Mouse (Mus musculus): ENCODE data around the gene Ccdc130.

The Ccdc130 gene

GRCm38 (mm10) chr8:84269950-84270773, at the start of gene Ccdc130:
Gene Ccdc130, minus strand, starts transcription at chr8:84270380.
- DNase-seq = peak; percentile 100

GRCm38 (mm10) chr8:84308376-84308775, 38.2 kb upstream of the Ccdc130 start:
- DNase-seq = no peak

- no peak for DNase-seq
These were observed 33.8 kb upstream of the Ccdc130 start for GRCm38 (mm10) chr8:84303951-84304350.

- no peak for DNase-seq
These were observed 27.0 kb upstream of the Ccdc130 start for GRCm38 (mm10) chr8:84297029-84297785.

- DNase-seq = peak; percentile 85 to 88
These were observed 21.5 kb upstream of the Ccdc130 start for GRCm38 (mm10) chr8:84291688-84292087.

- DNase-seq = peak; percentile 83
These were observed 20.9 kb upstream of the Ccdc130 start for GRCm38 (mm10) chr8:84291086-84291485.

GRCm38 (mm10) chr8:84288892-84289291, 18.7 kb upstream of the Ccdc130 start:
- peak; percentile 69 to 76 for DNase-seq

- DNase-seq = peak; percentile 63 to 68
These were observed 15.5 kb upstream of the Ccdc130 start for GRCm38 (mm10) chr8:84285665-84286064.

GRCm38 (mm10) chr8:84284608-84285063, 14.5 kb upstream of the Ccdc130 start:
- DNase-seq = no peak

- no peak for DNase-seq
These were observed 10.6 kb upstream of the Ccdc130 start for GRCm38 (mm10) chr8:84280777-84281176.

- no peak for DNase-seq
These were observed 6.3 kb upstream of the Ccdc130 start for GRCm38 (mm10) chr8:84276447-84276846.

GRCm38 (mm10) chr8:84273968-84274367, 3.8 kb upstream of the Ccdc130 start:
- no peak for DNase-seq

GRCm38 (mm10) chr8:84272302-84272701, 2.1 kb upstream of the Ccdc130 start:
- no peak for DNase-seq

- no peak for DNase-seq
These were observed 9.1 kb downstream of the Ccdc130 start for GRCm38 (mm10) chr8:84261098-84261497.

GRCm38 (mm10) chr8:84256822-84257610, 13.2 kb downstream of the Ccdc130 start, which contains the start of gene Mri1:
Gene Mri1, minus strand, starts transcription at chr8:84257326.
- DNase-seq = peak; percentile 89 to 92

- DNase-seq = no peak
These were observed 13.7 kb downstream of the Ccdc130 start for GRCm38 (mm10) chr8:84256458-84256821.

GRCm38 (mm10) chr8:84255858-84256257, 14.3 kb downstream of the Ccdc130 start:
- no peak for DNase-seq

GRCm38 (mm10) chr8:84249257-84250170, 20.7 kb downstream of the Ccdc130 start, which contains the start of gene D8Ertd738e:
Gene D8Ertd738e, minus strand, starts transcription at chr8:84249719.
- DNase-seq = peak; percentile 89 to 91

- DNase-seq = peak; percentile 63 to 73
These were observed 28.4 kb downstream of the Ccdc130 start for GRCm38 (mm10) chr8:84241821-84242220.

- no peak for DNase-seq
These were observed 29.0 kb downstream of the Ccdc130 start for GRCm38 (mm10) chr8:84241167-84241566.

- DNase-seq = peak; percentile 25 to 31
These were observed 32.5 kb downstream of the Ccdc130 start for GRCm38 (mm10) chr8:84237542-84238229.
